Mouse (Mus musculus) left cerebral cortex, adult 9 months (tissue): ENCODE results near the gene Vmn1r16.
A peak's percentile ranks its signal among the peaks of the same experiment; 100 is the strongest.
"Not testable (repeated sequence)": the region's sequence is repeated elsewhere in the genome, so short reads cannot be mapped to it uniquely, and the experiment has no call there.

Source experiments
- DNase-seq, 2 experiments: peaks; one replicate each; pipeline ENCODE4 v3.0.0; 2022; ENCODE audit warnings: low spot score in 2 of 2

The Vmn1r16 gene

GRCm38 (mm10) chr6:57329394-57329793 lies at the start of gene Vmn1r16:
Gene Vmn1r16 (minus strand): TSS chr6:57329494.
- DNase-seq: no peak

GRCm38 (mm10) chr6:57367496-57367895 lies 38.2 kb upstream of the Vmn1r16 start:
- no peak for DNase-seq

GRCm38 (mm10) chr6:57365866-57366265 lies 36.6 kb upstream of the Vmn1r16 start:
- not testable (repeated sequence) for DNase-seq

GRCm38 (mm10) chr6:57363627-57364026 lies 34.3 kb upstream of the Vmn1r16 start, which contains the start of gene Vmn1r17:
Gene Vmn1r17 (minus strand): TSS chr6:57363727.
- no peak for DNase-seq

GRCm38 (mm10) chr6:57356864-57357263 lies 27.6 kb upstream of the Vmn1r16 start:
- peak in 1 of 2 experiments; percentile 2 for DNase-seq

GRCm38 (mm10) chr6:57326176-57326575 lies 3.1 kb downstream of the Vmn1r16 start:
- no peak for DNase-seq

GRCm38 (mm10) chr6:57278952-57279351 lies 50.3 kb downstream of the Vmn1r16 start:
- peak in 1 of 2 experiments; percentile 1 for DNase-seq

GRCm38 (mm10) chr6:57272517-57272916 lies 56.8 kb downstream of the Vmn1r16 start:
- DNase-seq: no peak

GRCm38 (mm10) chr6:57271881-57272280 lies 57.4 kb downstream of the Vmn1r16 start:
- DNase-seq: no peak
